Mouse (Mus musculus) adrenal gland, adult 8-10 months (tissue): Measurements from ENCODE around the gene Stxbp1. TPM values are rescaled to one million over a fixed set of nuclear protein-coding genes. Genes with fewer than 3 reads are reported as not detected.

Experiments
- DNase-seq: peaks from one replicate; pipeline ENCODE4 v3.0.0; 2022
- total RNA-seq, 4 experiments: library from RNA; stranded (reverse); gene quantifications; 2 replicates each; pipeline ENCODE4 v1.2.4; 2022

Gene Stxbp1
- total RNA-seq, 4 experiments from 2014 or later = 23.8 to 50.5 (median 37.5) TPM

DNA sequence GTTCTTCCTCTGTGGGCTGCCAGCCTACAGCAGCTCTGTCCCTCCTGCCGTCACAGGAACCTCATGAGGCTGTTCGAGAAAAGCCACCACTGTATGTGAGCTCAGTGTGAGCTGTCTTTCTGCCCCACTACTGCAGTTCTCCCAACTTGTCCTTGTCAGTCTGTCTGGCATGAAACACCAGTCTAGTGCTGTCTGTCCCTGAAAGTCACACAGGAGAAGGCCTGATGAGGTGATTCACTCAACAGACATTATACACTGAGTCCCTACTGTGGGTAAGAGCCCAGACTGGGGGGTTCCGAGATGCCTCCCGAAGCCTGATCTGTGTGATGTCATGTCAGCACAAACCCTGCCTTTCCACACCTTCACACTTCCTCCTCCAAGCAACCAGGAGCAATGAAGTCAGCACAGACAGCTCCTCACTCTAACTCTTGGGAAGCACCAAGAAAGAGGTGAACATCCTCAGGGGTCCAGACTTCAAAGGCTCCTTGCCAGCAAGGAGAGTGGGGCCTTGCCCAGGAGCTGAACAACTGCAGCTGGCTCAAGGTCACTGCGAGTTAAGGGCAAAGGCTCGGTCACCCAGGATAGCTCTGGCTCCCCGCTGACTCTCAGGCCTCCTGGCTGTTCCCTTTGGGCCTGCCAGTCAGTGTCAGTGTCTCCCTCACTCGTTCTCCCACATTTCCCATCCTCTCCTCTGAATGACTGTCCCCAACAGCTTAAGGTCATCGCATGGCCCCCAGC, 8.7 kb downstream of the Stxbp1 start:
- no peak for DNase-seq

DNA sequence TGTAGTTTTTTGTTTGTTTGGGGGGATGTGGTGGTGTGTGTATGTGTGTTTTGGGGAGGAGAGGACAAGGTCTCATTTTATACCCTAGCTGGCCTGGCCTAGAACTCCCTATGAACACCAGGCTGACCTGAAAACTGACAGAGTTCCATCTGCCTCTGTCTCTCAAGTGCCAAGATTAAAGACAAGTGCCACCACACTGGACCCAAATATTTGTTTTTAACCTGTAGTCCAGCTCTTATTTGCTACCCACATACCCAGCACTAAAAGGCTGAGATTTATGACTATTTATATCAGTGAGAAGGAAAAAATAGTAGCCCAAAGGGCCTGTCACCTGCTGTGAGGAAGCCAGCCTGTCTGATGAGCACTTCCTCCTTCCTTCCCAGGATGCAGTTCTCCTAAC, 11.5 kb downstream of the Stxbp1 start:
- DNase-seq = no peak

DNA sequence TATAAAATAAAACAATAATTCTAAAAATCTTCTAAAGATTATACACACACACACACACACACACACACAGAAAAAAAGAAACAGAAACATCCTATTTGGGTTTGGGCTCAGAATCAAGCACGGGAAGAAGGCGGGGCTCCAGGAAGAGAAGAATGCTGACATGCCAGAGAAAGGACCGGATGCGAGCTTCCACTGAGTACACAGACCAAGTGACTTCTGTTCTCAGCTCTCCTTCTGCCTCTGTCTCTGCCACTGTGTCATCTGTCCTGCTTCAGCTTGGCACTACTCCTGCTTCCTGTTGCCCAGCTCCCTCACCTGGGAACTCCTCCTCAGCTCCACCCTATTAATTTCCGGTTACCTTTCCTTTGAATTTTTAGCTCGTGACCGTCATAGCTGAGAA, 12.5 kb downstream of the Stxbp1 start:
- DNase-seq = no peak

DNA sequence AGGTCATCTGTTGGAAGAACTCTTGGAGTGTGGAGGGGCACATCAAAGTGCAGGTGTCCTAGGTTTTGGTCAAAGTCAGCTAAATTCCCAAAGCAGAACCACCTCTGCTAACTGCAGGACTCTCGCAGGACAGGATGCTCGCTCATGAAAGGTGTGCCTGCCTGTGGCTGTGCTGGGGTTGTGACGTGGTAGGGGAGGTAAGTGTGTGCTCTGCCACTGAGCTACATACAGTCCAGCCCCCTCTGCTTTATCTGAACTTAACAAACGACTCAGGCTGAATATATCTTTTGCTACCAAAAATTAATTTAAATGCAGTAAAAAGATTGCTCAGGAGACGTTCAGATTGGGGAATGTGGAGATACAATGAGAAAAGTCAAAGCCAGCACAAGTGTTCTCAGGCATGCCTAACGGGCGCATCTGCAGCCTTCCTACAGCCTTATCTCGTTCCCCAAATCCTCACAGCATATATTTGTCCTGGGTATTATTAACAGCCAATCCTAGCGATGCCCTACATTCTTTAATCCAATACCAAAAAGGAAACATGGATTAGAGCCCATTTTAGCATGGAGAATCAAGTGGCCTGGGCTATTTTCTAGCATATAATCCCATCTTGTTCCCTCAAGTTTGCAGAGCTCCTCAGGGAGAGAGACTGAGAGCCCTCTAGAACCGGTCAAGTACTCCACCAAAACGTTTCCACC, 17.9 kb downstream of the Stxbp1 start:
- no peak for DNase-seq

DNA sequence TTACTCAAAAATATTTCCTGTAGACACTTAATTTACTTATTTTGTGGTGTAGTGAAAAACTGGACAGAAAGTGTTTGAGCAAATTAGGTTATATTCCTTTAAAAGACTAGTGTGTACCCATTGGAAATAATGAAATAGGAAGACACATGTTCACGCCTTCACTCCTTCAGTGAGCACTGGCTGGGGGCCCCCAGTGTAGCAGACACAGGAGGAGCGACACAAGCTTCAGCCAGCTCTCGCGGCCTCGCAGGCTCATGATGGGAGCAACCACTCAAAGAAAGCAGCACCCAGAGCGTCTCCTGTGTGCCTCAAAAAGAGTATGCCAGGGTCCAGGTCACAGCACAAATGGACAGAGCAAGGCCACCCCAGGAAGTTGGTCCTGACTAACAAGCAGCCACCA, 21.2 kb downstream of the Stxbp1 start:
- DNase-seq = no peak

DNA sequence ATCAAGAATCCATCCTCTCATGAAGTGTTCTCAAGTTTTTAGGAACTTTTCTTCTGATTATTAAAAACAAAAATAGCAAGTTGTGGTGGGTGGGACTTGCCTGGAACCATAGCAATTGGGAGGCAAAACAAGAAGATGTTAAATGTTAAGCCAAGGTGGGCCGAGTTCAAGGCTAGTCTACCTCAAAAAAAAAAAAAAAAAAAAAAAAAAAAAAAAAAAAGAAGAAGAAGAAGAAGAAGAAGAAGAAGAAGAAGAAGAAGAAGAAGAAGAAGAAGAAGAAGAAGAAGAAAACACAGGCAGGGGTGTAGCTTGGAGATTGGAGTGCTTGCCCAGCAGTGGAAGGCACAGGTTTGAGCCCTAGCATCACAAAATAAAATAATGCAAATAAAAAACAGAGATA, 22.3 kb downstream of the Stxbp1 start:
- DNase-seq = no peak

DNA sequence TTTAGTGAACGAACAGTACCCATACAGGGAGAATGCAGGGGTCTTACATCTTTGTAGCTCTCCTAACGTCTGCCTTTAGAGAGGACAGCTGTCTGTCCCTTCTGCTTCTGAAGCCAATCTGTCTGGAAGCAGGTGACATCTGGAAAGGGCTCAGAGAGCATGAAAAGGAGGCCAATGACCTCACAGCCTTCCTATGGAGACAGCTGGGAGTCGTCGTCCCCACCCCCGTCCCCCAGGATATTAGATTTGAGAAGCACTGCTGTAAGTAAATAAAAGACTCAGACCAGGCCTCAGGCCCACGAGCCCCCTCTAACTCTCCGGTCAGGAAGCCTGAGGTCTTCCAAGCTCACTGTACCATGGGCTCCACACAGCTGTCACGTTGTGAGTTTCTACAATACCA, 22.9 kb downstream of the Stxbp1 start:
- no peak for DNase-seq

DNA sequence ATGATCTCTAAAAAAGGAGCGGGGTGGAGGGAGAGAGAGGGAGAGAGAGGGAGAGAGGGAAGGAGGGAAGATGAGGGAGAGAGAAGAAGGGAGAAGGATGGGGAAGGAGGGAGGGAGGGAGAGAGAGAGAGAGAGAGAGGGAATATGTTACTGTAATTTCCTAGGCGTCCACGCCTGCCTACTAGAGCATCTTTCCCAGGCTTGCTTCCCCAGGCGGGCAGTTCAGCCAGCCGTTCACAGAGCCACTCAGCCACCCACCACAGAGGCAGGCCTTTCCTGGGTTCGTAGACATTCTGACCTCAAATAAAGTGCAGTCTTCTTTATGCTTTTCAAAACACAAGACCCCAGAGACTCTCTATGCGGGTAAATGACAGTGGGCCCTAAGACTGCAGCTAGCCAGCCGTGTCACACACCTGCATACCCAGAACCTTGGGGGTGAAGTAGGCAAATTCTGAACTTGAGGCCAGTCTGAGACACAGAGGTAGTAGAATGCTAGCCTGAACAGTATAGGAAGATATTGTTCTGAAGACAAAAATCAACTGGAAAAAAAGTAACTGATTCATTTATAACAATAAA, 23.4 kb downstream of the Stxbp1 start:
- no peak for DNase-seq

DNA sequence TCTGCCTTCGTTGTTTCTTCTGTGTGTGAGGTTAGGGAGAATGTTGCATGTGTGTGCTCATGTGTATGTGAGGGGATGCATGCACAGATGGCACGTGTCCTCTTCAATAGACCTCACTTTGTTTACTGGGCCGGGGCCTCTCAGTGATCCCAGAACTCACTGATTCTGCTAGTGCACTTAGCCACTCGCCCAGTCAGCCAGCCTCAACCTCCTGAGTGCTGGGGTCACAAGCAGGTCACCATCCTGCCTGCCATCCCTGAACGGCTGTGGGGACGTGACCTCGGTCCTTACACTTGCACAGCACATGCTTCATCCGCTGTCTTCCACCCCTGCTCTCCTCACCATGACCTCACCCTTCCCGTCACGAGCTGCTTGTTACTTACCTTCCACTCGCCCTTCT, 23.9 kb downstream of the Stxbp1 start:
- DNase-seq = no peak

DNA sequence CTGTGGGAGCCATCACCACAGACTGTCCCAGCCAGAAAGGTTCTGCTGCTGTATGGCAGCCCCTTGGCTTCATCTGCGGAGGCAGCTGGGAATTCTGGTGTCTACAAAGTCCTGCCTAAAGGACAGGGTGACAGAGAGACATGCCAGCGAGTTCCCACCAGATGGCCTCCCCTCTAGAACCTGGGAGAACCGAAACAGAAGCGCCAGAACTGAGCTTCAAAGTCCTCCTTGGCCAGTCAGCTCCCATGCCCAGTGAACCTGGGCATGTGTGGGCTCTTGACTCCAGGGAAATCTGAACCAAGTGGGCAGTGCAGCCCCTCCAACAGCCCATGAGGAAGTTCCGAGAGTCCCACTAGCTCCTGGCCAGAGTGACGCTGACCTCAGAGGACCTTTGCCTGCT, 24.4 kb downstream of the Stxbp1 start:
- DNase-seq = no peak

DNA sequence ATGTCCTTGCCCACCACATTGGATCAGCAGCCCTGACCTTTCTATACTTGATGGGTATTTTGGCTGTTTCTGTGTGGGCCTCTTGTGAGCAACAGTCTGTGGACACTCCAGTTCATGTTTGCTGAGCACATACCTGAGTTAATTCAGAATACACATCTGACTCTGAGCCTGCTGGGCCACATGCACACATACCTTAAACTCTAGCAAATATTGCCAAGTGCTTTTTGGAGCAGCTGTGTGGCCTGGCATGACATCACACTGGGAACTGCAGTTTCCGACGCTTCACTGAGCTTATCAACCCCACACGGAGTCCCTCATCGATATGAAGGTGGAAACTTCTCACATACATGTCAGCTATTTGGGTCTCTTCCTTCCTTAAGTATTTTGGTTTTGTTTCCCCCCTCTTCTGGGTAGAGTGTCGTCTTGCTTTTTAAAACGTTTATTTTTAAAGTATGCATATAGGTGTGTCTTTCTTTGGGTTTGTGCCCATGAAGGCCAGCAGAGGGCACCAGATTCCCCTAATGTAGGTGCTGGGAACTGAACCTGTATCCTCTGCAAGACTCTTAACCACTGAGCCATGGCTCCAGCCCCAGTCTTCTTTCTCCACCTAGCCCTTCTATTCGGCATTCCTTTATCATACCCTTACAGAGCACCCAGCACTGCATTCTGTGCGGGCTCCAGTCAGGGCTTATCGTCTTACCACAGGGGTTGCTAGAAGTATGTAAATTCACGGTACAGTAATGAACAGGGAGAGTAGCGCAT, 25.8 kb downstream of the Stxbp1 start:
- no peak for DNase-seq

DNA sequence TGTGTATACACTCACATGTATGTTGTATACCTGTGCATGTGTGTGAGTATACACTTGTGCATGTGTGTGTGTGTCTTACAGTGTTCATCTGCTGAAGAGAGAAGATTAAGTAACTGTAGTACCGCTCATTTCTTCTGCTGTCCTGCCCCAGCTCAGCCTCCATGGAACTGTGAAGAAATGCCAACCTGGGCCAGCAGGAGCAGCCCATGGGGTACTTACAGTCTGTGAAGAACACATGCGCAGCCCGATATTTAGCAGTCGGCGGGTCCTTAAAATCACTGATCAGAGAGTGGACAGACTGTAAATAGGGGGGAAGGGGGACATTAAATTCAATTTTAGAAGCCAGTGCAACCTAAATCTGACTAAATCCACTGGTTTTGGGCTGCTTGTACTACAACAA, 28.8 kb downstream of the Stxbp1 start:
- no peak for DNase-seq

DNA sequence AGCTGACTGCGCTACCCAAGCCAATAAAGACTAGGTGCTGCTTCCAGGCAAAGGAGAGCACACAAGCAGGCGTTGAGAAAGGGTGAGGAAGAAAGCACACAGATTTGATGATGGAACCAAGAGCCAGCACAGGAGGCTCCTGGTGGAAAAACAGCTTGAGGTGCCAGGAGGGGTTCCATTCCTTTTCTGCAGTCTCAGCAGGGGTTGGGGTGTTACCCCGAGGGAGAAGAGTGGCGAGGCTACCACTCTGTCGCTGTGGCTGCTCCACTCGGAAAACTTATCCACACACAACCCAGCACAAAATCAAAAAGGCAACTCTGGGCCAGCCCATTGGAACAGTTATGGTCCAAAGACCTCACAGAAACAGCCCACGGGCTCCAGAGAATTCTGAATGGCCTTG, 29.5 kb downstream of the Stxbp1 start:
- DNase-seq = no peak

DNA sequence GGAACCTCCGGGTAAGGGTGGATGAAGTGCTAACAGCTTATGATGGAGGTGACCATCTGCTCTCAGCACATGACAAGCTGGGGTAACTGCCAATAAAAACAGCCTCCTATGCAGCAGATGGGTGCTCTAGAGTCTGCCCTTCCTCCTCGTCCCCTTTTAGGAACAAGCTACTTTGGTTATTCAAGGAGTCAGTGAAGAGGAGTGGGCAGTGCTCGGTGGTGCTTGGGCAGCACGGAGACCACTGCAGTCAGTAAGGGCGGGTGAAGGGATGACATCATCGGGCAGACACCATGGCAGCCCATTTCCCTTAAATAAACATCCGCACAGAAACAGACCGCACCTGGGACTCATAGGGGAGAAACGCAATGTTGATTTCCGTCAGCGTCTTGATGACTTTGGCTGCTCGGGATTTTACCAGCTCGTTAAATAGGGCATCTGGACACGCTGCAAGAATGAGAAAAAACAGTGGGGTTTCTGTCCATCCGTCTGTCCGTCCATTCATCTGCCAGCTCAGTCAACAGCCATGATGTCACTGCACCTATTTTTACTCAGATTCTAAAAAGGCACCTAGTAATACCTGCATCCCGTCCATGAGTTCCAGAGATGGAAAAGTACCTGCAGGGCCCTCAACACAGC, 30.0 kb downstream of the Stxbp1 start:
- DNase-seq = no peak

DNA sequence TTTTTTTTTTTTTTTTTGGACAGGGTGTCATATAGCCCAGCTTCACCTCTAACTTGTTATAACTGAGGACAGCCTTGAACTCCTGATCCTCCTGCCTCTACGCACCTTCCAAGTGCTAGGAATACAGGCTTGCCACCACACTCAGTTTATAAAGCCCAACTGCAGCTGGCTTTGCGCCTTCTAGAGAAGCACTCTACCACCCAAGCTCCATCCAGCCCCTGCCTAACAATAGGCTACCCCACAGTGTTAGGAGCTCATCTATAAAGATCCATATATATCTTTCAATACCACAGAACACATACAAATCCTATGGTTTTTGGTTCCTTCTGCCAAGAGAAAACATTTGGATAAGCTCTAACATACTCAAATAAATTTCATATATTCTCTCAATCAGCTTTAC, 30.5 kb downstream of the Stxbp1 start:
- DNase-seq = no peak

DNA sequence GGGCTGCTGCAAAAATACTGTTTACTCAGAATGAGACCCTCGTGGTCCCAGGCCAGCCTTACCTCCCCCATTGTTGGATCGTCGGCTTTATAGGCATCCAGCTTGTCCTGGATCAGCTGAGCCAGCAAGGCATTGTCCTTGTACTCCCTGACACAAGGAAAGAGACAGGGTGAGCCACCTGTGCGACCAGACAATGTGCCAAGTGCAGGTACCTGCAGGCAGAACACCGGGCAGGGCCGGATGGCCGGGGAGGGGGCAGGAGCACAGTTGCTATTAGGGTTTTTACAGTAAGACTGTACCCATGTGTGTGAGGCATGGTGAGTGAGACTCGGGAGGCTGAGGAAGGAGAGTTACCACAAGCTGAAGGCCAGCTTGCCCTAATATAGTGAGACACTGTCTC, 35.1 kb downstream of the Stxbp1 start:
- DNase-seq = no peak

DNA sequence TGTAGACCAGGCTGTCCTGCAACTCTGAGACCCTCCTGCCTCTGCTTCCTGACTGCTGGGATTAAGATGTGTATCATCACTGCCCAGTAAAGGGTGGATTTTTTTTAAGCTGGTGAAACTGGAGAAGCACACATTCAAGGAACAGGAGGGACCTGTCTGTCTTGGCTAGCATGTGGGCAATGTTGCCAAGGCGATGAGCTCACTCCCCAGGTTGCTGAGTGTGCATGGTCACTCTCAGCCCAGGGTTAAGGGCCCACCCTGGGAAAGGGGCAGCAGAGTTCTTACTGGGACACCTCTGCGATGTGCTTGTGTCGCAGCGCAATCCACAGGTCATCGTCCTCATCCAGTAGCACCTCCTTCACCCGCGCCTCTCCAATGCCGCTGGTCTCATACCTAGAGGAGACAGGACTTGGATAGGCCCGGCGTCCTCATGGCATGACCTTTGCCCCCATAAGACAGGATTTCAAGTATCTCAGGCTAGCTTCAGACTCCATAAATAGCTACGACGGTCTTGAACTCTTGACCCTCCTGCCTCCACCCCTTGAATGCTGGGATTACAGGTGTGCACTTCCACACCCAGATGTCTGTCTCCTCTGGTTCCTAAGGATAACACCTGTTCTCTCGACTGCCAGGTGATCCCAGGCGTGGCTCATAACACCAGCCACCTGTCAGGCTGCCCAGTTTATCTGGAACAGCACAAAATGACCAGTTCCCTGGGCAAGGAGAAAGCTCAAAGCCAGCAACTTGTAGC, 38.1 kb downstream of the Stxbp1 start:
- no peak for DNase-seq

DNA sequence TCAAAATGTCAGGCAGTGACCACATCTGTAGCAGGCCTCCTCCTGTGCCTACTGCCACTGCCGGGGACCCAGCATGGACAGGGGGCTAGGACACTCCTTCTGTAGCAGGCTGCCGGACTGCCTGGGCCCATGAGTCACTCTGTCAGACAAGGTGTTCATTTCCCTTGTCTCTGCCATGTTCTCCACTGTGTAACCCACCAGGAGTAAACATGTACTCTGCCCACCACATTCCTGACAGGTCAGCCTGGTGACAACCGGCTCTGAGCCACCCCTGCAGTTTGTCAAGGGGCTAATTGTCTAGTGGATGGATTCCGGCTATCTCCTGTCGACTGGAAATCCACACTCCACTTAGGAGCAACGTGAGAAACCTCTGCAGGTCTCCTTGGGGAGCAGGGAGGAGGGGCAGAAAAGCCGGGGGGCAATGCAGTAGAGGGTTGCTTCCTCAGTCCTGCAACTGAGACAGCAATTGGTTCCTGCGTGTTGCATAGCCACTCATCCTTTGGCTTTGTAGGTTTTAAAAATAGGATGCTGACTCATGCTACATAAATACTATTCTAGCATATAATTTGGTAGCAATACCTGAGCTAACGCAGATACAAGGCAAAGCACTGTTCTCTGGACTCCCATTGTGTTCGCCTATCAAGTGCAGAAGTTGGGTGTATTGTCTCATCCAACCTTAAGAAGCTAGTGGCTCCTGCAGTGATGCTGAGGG, 48.6 kb downstream of the Stxbp1 start:
- DNase-seq = no peak

DNA sequence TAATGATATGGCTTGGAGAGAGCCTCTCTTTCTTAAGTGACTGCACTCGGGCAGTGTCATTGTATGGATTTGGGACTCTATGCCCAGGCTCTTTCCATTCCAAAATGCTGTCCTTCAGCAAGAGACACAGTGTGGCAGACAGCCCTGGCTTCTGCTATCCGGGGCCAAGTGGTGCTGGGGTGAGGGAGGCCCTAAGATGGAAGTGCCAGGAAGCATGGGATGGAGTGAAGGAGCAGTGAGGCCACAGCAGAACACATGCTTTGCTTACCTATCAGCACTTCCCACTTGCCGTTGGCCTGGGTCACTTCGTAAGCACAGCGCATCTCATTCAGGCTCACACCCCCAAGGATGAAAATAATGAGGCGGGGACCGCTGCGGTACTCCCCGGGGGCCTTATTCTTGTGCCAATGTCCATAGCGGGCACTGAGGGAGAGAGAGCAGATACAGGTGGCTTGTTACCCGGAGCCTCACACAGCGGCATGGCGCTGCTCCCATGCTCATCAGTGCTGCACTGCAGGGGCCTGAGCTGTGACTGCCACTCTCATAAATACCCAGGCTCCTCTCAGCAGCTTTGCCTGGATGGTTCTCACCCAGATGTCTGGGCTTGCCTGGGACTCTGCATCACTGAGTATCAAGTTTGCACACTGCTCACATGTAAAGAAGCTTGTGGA, 51.2 kb downstream of the Stxbp1 start:
- DNase-seq = no peak

DNA sequence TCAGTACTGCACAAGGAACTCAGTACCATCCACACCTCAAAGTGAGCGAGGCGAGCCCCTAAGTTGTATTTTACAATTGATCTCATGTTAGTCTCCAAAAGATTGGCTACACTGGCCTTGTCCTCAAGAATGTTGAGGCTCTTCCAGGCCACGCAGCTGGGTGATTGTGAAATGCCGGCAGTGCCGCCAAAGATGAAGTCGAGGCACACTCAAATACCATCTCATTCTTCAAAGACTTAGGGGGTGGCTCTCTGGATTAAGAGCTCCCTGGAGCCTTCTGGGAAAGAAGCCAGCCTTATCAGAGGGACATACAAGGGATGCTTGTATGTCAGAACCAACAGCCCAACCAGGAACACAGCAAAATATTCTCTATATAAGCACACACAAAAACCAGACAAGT, 55.7 kb downstream of the Stxbp1 start:
- DNase-seq = no peak

DNA sequence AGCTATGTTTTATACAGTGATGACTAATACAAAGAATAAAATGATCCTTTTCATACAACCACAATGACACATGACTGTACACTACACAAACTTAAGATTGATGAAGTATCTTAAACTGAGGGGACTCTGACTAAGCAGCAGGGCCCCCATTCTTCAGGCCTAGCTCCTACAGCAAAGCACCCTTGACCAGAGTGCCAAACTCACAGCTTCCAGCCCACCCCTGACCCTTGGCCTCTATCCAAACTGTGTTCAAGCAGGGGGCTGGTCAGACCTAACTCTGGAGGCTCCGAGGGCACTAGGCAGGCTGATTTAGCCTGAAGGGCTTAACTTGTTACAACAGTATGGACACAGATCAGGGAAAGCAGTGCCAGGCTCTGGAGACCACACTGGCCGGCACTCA, 58.5 kb downstream of the Stxbp1 start:
- DNase-seq = no peak
